Mouse (Mus musculus) urinary bladder, postnatal 36 days (tissue): ENCODE results near the gene Cysltr2.
A peak's percentile ranks its signal among the peaks of the same experiment; 100 is the strongest.

Source experiments
- DNase-seq, 2 experiments: peaks; one replicate each; pipeline ENCODE4 v3.0.0; 2022; ENCODE audit warnings: low spot score in 2 of 2, mixed read lengths in 1 of 2

Gene Cysltr2

GRCm38 (mm10) chr14:73048937-73049336, at the start of gene Cysltr2:
Gene Cysltr2 (minus strand): TSS chr14:73049114.
- no peak for DNase-seq

- no peak for DNase-seq
These were observed 46.1 kb upstream of the Cysltr2 start for GRCm38 (mm10) chr14:73094802-73095550.

GRCm38 (mm10) chr14:73092871-73093270, 44.0 kb upstream of the Cysltr2 start:
- no peak for DNase-seq

GRCm38 (mm10) chr14:73088224-73088623, 39.3 kb upstream of the Cysltr2 start:
- no peak for DNase-seq

GRCm38 (mm10) chr14:73087746-73088145, 38.8 kb upstream of the Cysltr2 start:
- no peak for DNase-seq

- no peak for DNase-seq
These were observed 38.3 kb upstream of the Cysltr2 start for GRCm38 (mm10) chr14:73087247-73087646.

- DNase-seq = no peak
These were observed 37.5 kb upstream of the Cysltr2 start for GRCm38 (mm10) chr14:73086425-73086824.

GRCm38 (mm10) chr14:73083563-73083962, 34.6 kb upstream of the Cysltr2 start:
- DNase-seq = no peak

- DNase-seq = no peak
These were observed 15.5 kb upstream of the Cysltr2 start for GRCm38 (mm10) chr14:73064460-73064859.

- DNase-seq = no peak
These were observed 9.8 kb upstream of the Cysltr2 start for GRCm38 (mm10) chr14:73058755-73059154.

GRCm38 (mm10) chr14:73057764-73058163, 8.8 kb upstream of the Cysltr2 start:
- DNase-seq = no peak

GRCm38 (mm10) chr14:73056813-73057212, 7.9 kb upstream of the Cysltr2 start:
- DNase-seq = no peak

GRCm38 (mm10) chr14:73045199-73045928, 3.5 kb downstream of the Cysltr2 start:
- DNase-seq = no peak

- no peak for DNase-seq
These were observed 7.2 kb downstream of the Cysltr2 start for GRCm38 (mm10) chr14:73041689-73042088.

GRCm38 (mm10) chr14:73033290-73033689, 15.6 kb downstream of the Cysltr2 start:
- no peak for DNase-seq

GRCm38 (mm10) chr14:73031218-73031617, 17.7 kb downstream of the Cysltr2 start:
- DNase-seq = no peak

- DNase-seq = no peak
These were observed 31.6 kb downstream of the Cysltr2 start for GRCm38 (mm10) chr14:73017272-73017671.

GRCm38 (mm10) chr14:73015386-73015785, 33.5 kb downstream of the Cysltr2 start:
- no peak for DNase-seq

GRCm38 (mm10) chr14:73013723-73014544, 35.0 kb downstream of the Cysltr2 start:
- DNase-seq = no peak

- no peak for DNase-seq
These were observed 47.1 kb downstream of the Cysltr2 start for GRCm38 (mm10) chr14:73001814-73002213.

- peak; percentile 63 to 69 for DNase-seq
These were observed 48.6 kb downstream of the Cysltr2 start for GRCm38 (mm10) chr14:73000325-73000724.

GRCm38 (mm10) chr14:72998111-72998510, 50.8 kb downstream of the Cysltr2 start:
- no peak for DNase-seq
